Mouse (Mus musculus) left cerebral cortex, adult 18-20 months (tissue): ENCODE measurements around the gene Wdr31. TPM values are rescaled to one million over a fixed set of nuclear protein-coding genes. Genes with fewer than 3 reads are reported as not detected.
"Not testable (repeated sequence)": the region's sequence is repeated elsewhere in the genome, so short reads cannot be mapped to it uniquely, and the experiment has no call there.

ENCODE experiments used
- DNase-seq, 2 experiments: peaks; one replicate each; pipeline ENCODE4 v3.0.0; 2021 to 2022; ENCODE audit warnings: low spot score in 2 of 2, mixed read lengths in 1 of 2
- total RNA-seq, 2 experiments: library from RNA; stranded (reverse); gene quantifications; 2 replicates each; pipeline ENCODE4 v1.2.3; 2021

Gene Wdr31
- total RNA-seq, 2 experiments from 2014 or later = 8.5 to 8.7 TPM

GRCm38 (mm10) chr4:62496815-62497214 is 26.1 kb upstream of the Wdr31 start:
- DNase-seq = peak; percentile 73 to 80

- DNase-seq = no peak
Observed at GRCm38 (mm10) chr4:62495946-62496345, 25.2 kb upstream of the Wdr31 start.

DNA sequence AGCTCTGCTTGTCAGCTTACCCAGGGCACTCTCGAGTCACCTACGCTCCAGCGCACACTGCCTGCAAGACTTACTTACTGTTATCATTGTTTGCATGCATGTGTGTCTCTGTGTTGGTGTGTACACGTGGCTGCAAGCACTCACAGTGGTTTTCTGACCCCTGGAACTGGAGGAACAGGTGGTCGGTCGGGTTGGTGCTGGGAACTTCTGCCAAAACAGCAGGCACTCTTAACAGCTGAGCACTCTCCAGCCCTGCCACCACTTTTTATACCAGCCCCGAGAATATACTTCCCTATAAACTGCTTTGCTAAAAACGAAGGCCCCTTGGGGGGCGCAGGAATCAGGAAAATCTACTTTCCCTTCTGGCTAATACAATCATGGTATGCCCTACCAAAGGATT is 23.5 kb upstream of the Wdr31 start:
- DNase-seq = no peak

GRCm38 (mm10) chr4:62492682-62493081 is 22.0 kb upstream of the Wdr31 start:
- DNase-seq = no peak

DNA sequence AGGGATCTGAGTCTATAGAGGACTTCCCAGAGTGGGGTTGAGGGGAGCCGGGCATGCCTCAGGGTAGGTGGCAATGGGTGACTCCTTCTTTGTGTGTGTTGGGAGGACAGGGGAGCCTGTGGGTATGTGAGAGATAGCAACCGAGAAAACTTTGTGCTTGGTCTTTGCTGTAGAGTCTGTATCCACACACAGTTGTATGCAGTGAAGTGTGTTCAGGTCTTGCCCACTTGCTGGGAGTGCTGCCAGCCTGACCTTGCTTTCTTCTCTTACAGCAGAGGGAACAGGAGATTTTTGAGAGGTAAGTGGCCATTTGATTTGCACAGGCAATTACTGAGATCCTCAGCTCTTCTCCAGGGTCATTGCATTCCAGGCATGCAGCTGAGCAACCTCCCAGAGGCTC is 17.2 kb upstream of the Wdr31 start:
- DNase-seq = no peak

DNA sequence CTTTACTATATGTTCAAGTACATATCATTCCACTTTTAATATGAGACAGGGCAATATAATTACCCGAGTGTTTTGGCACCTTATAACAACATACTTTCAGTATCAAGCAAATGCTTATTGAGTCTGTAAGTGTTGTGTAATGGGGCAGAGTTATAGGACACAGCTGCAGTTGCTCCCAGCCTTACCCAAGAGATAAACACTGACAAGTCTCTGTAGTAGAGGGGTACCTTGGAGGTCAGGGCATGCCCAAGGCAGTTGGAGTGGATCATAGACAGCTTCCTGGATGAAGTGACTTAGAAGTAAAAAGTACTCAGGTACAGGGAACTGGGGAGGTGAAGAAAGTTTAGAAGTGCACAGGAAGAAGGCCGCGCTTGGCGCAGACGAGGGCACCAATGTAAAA is 16.5 kb upstream of the Wdr31 start:
- DNase-seq = no peak

GRCm38 (mm10) chr4:62486162-62486696 is 15.5 kb upstream of the Wdr31 start:
- DNase-seq = no peak

DNA sequence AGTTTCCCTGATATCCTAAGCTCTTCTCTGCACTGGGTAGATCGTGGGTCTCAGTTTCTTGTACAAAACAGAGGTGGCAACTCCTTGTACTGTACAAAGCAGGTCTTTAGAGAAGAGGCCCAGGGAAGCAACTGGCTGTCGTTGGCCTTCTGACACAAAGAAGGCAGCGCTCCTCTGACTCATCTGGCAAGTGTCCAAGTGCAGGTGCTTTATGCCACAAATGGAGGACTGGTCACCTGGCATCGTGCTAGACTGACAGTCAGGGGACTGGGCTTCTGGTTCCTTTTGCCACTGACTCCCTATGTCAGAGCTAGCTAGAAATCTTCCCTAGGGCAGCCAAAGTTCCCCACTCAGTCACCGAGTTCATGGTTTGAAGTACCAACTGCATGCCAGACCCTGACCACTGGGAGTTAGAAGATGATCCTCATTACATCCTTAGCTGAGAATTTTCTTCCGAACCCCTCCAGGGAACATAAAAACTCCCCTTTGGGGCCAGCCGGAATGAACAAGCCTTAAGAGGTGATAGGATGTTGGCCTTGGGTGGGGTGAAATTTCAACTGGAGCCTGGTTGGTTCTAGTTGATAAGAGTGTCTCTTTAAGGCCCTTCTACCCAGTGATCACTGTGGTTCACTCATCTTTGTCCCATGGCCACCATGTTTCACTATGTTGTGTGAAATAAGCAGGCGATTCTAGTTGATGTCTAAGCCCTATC is 14.9 kb upstream of the Wdr31 start:
- DNase-seq = no peak

- no peak for DNase-seq
Observed at GRCm38 (mm10) chr4:62484928-62485327, 14.2 kb upstream of the Wdr31 start.

GRCm38 (mm10) chr4:62480709-62481605 is 10.3 kb upstream of the Wdr31 start:
- DNase-seq = no peak

DNA sequence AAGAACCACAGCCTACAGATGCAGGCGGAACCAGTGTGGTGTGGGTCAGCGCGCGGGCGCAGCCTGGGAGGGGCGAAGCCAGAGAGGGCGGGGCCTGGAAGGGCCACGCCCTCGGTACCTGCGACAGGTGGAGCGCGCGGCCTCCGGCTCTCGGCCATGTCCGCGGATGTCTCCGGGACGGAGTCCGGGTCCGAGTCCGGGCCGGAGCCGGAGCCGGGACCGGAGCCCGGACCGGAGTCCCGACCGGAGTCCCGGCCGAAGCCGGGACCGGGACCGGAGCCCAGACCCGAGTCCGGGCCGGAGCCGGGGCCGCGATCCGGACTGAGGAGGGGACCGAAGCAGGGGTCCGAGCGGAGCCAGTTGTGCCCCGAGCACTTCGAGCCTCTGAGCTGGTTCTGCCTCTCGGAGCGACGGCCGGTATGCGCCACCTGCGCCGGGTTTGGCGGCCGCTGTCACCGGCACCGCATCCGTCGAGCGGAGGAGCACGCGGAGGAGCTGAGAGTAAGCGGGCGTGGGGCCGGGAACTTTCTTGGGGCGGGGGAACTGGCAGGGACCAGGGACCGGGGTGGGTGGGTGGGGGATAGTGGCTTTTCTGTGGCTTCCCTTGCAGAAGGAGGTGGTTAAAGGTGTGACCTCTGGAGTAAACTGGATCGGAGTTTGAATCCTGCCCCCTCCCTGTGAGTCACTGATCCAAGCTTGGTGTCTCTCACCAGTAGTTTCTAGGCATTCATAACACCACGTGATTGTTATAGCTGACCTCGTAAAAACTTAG is 9.4 kb upstream of the Wdr31 start, which contains the start of gene Bspry:
TSS of gene Bspry (plus strand) at position 117 of the 772 bp plus-strand sequence.
- no peak for DNase-seq

DNA sequence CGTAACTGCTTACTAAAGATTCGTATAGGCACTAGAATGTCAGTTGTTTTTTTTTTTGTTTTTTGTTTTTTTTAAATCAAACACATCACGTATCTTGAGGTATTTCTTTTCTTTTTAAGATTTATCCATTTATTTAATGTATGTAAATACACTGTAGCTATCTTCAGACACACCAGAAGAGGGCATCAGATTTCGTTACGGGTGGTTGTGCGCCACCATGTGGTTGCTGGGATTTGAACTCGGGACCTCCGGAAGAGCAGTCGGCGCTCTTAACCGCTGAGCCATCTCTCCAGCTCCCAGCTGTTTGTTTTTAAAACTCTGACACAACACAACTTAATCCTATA is 8.9 kb upstream of the Wdr31 start:
- not testable (repeated sequence) for DNase-seq

GRCm38 (mm10) chr4:62477542-62478244 is 7.0 kb upstream of the Wdr31 start:
- no peak for DNase-seq

DNA sequence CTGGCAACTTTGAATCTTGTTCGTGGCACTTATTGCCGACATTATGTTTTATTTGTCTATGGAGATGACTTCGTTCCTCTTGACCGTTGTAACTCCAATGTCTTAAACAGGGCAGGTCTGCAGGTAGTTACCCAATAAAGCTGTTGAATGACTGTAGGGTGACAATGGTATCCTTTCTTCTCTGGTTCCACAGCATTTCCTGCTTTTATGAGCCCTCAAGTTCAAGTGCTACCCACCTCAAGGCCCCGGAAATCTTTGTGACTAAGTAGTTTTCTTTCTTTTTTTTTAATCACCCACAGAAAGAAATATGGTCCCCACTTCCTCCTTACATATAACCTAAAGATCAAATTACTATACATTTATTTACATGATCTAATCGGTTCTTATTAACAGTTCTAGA is 5.1 kb upstream of the Wdr31 start:
- DNase-seq = no peak

GRCm38 (mm10) chr4:62475131-62475530 is 4.4 kb upstream of the Wdr31 start:
- DNase-seq = no peak

GRCm38 (mm10) chr4:62472071-62472470 is 1.4 kb upstream of the Wdr31 start:
- DNase-seq = peak; percentile 37 to 46

DNA sequence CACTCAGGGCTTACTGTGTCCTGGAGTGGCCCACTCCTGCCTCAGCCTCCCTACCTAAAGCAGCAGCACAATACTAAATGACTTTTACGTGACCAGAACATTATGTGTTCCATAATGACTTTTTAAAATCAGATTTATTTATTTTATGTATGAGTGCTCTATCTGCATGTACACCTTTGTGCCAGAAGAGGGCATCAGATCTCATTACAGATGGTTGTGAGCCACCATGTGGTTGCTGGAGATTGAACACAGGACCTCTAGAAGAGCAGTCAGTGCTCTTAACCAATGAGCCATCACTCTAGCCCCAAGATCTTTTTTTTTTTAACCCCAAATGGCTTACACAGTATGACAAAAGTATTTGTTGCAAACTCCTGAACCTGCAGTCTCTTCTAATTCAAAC is 2.5 kb downstream of the Wdr31 start:
- no peak for DNase-seq

- no peak for DNase-seq
Observed at GRCm38 (mm10) chr4:62463124-62463523, 7.6 kb downstream of the Wdr31 start.

GRCm38 (mm10) chr4:62460348-62460747 is 10.3 kb downstream of the Wdr31 start:
- no peak for DNase-seq

DNA sequence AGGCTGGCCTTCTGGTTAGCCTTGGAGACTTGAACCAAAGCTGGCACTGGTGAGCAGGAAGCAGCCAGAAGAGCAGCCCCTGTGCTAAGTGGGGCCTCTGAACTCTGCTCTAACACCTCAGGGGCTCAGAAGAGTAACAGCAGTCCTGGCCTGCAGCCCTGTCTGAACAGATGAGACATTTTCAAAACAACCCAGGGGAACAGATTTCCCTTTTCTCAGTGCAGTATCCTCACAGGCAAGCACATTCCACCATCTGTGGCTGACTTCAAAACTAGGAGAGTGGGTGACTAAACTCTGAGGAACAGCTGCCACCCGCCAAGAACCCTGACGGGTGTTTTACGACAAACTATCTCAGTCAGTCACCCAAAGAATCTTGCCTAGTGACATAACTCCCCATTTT is 11.6 kb downstream of the Wdr31 start:
- DNase-seq = peak; percentile 51 to 52

DNA sequence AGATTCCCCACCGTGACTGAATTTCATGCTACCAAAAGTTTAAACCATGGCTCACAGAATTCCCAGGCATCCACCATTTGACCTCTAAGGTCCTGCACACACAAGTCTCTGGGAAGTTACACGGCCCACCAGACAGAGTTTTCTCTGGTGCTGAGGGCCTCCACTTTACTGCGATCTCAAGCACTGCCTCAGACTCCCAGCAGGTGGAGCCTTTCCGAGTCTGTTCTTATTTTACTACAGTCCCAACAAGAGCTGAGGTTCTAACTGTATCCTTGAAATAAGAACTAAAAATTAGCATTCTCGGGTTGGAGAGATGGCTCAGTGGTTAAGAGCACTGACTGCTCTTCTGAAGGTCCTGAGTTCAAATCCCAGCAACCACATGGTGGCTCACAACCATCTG is 15.7 kb downstream of the Wdr31 start:
- peak; percentile 42 to 50 for DNase-seq
